ENCODE assay signal across 8 mouse cellular contexts in genomic region chr5:122402772-122403171, GRCm38 (mm10). TPM values are rescaled to one million over a fixed set of nuclear protein-coding genes. Genes with fewer than 3 reads are reported as not detected.
A peak's percentile ranks its signal among the peaks of the same experiment; 100 is the strongest.
DNase-seq lines count a peak whose midpoint lies in the region; ATAC-seq lines count a peak whose summit lies in the region.
"Had no signal": no experiment of that assay in that cellular context is flagged by ENCODE, and none has a peak within 500 bp of the region (broad histone marks: within the 10 kb centered on the region; RNA-seq: fewer than 3 reads in every experiment).

No protein-coding gene starts in this region.

- H3K4me2 ChIP-seq in heart, embryonic 12.5 days, result no peak overlapping the region
- H3K4me2 ChIP-seq: kidney, embryonic 15.5 days had no signal

- no peak overlapping the region for H3K9ac ChIP-seq in heart, embryonic 12.5 days
- H3K9ac ChIP-seq: kidney, embryonic 15.5 days had no signal

- WGBS in heart, embryonic 12.5 days, result 80% methylated on average over 5 of the region's 5 CpGs

- no peak overlapping the region for H3K27ac ChIP-seq in heart, embryonic 12.5 days (ENCODE audit: poor library complexity, severe bottlenecking)
- H3K27ac ChIP-seq: kidney, embryonic 15.5 days had no signal

- intact Hi-C loops in left cerebral cortex, postnatal 25 days (cut with DNase I), result loop anchor here (5.0 kb wide), 1 partner anchor 325 kb away; no protein-coding TSS in a partner anchor

- H3K4me1 ChIP-seq in heart, embryonic 12.5 days (replicated peaks), result peaks cover 26% of the 10 kb centered on the region

- H3K9me3 ChIP-seq in heart, embryonic 12.5 days (replicated peaks), result no peaks in the 10 kb centered on the region; the same call in 1 of the 2 replicates
- H3K9me3 ChIP-seq: kidney, embryonic 15.5 days had no signal

- H3K27me3 ChIP-seq in heart, embryonic 12.5 days (replicated peaks), result no peaks in the 10 kb centered on the region
- H3K27me3 ChIP-seq: kidney, embryonic 15.5 days had no signal

- no peak overlapping the region for H3K4me3 ChIP-seq in heart, embryonic 12.5 days
- H3K4me3 ChIP-seq: kidney, embryonic 15.5 days had no signal

- H3K36me3 ChIP-seq in heart, embryonic 12.5 days, result peaks cover 84% of the 10 kb centered on the region

- DNase-seq in heart, adult 18-20 months, result peak; percentile 87 to 92
- DNase-seq in MN1 (ENCODE audit: low spot score), result peak; percentile 50
- peak; percentile 42 for DNase-seq in gastrocnemius, postnatal 25 days
- peak; percentile 51 to 89 for DNase-seq in left cerebral cortex, postnatal 25 days (ENCODE audit: low spot score in 2 of 2)
- no peak for DNase-seq in adrenal gland, postnatal 10 days
- DNase-seq in retina, embryonic 14.5 days (ENCODE audit: low spot score), result no peak

- ATAC-seq in heart, embryonic 12.5 days (ENCODE audit: insufficient number of reproducible peaks, low FRiP score), result no peak

RNA-seq across cellular contexts. Expression of gene Arpc3, which starts 11.1 kb away (rescaled TPM):
- 10 to 100 TPM; 92.8 to 97.7 TPM for total RNA-seq in heart, adult 18-20 months (2021)
- 105 and 109 TPM in 2 replicates for polyA plus RNA-seq in heart, embryonic 12.5 days (2016; fragmentation: Nextera tagmentation; extraction: Ambion mirVana)
- 10 to 100 TPM; 46.8 to 54.9 TPM for total RNA-seq in gastrocnemius, postnatal 25 days (2021)
- 100 to 1,000 TPM; 225 to 243 TPM for total RNA-seq in left cerebral cortex, postnatal 25 days (2021)
- total RNA-seq in adrenal gland, postnatal 10 days (2021), result 100 to 1,000 TPM; 164 to 207 TPM

RNA-seq across cellular contexts. Expression of gene Anapc7, which starts 18.7 kb away (rescaled TPM):
- total RNA-seq in heart, adult 18-20 months (2021), result 10 to 100 TPM; 31.8 to 32.4 TPM
- 32.0 and 35.4 TPM in 2 replicates for polyA plus RNA-seq in heart, embryonic 12.5 days (2016; fragmentation: Nextera tagmentation; extraction: Ambion mirVana)
- 10 to 100 TPM; 12.3 to 13.4 TPM for total RNA-seq in gastrocnemius, postnatal 25 days (2021)
- 10 to 100 TPM; 27.8 to 28.1 TPM for total RNA-seq in left cerebral cortex, postnatal 25 days (2021)
- 10 to 100 TPM; 46.8 to 50.1 TPM for total RNA-seq in adrenal gland, postnatal 10 days (2021)

RNA-seq across cellular contexts. Expression of gene Fam216a, which starts 30.6 kb away (rescaled TPM):
- total RNA-seq in heart, adult 18-20 months (2021), result 10 to 100 TPM in 1 of 2 experiments, 1 to 10 TPM in 1; 9.7 to 11.9 TPM
- polyA plus RNA-seq in heart, embryonic 12.5 days (2016; fragmentation: Nextera tagmentation; extraction: Ambion mirVana), result 59.3 and 64.2 TPM in 2 replicates
- 1 to 10 TPM; 5.8 to 6.1 TPM for total RNA-seq in gastrocnemius, postnatal 25 days (2021)
- 10 to 100 TPM; 68.4 to 73.7 TPM for total RNA-seq in left cerebral cortex, postnatal 25 days (2021)
- 10 to 100 TPM; 30.3 to 32.7 TPM for total RNA-seq in adrenal gland, postnatal 10 days (2021)

RNA-seq across cellular contexts. Expression of gene Gpn3, which starts 31.1 kb away (rescaled TPM):
- total RNA-seq in heart, adult 18-20 months (2021), result 10 to 100 TPM; 31.8 to 33.0 TPM
- polyA plus RNA-seq in heart, embryonic 12.5 days (2016; fragmentation: Nextera tagmentation; extraction: Ambion mirVana), result 58.7 and 59.1 TPM in 2 replicates
- 10 to 100 TPM; 20.4 to 21.4 TPM for total RNA-seq in gastrocnemius, postnatal 25 days (2021)
- 10 to 100 TPM; 24.9 to 25.8 TPM for total RNA-seq in left cerebral cortex, postnatal 25 days (2021)
- 10 to 100 TPM; 27.2 to 33.8 TPM for total RNA-seq in adrenal gland, postnatal 10 days (2021)

RNA-seq across cellular contexts. Expression of gene Vps29, which starts 48.6 kb away (rescaled TPM):
- total RNA-seq in heart, adult 18-20 months (2021), result 100 to 1,000 TPM in 1 of 2 experiments, 10 to 100 TPM in 1; 99.3 to 111 TPM
- 219 and 232 TPM in 2 replicates for polyA plus RNA-seq in heart, embryonic 12.5 days (2016; fragmentation: Nextera tagmentation; extraction: Ambion mirVana)
- 10 to 100 TPM; 38.2 to 39.6 TPM for total RNA-seq in gastrocnemius, postnatal 25 days (2021)
- 100 to 1,000 TPM; 189 to 208 TPM for total RNA-seq in left cerebral cortex, postnatal 25 days (2021)
- 100 to 1,000 TPM; 121 to 131 TPM for total RNA-seq in adrenal gland, postnatal 10 days (2021)

Comparison
In these comparisons a context has a peak if more than half of its experiments do, and no peak if none do; other contexts are left out.
1. DNase-seq: peak in heart, adult 18-20 months (2 of 2), MN1 (single experiment), gastrocnemius, postnatal 25 days (single experiment) and left cerebral cortex, postnatal 25 days (2 of 2); none in adrenal gland, postnatal 10 days (single experiment) and retina, embryonic 14.5 days (single experiment).